Mouse (Mus musculus): Measurements from ENCODE around the gene Edem2. TPM values are rescaled to one million over a fixed set of nuclear protein-coding genes. Genes with fewer than 3 reads are reported as not detected.
"Not testable (repeated sequence)": the region's sequence is repeated elsewhere in the genome, so short reads cannot be mapped to it uniquely, and the experiment has no call there.

Gene Edem2
- total RNA-seq, 2 experiments from 2014 or later = 42.3 to 46.9 TPM

- no peak for DNase-seq
These were observed 7.7 kb upstream of the Edem2 start for GRCm38 (mm10) chr2:155736936-155737335.

GRCm38 (mm10) chr2:155735766-155736165 lies 6.5 kb upstream of the Edem2 start, which contains the start of gene Gm17581:
Gene Gm17581 (minus strand): TSS chr2:155735866.
- not testable (repeated sequence) for DNase-seq

DNA sequence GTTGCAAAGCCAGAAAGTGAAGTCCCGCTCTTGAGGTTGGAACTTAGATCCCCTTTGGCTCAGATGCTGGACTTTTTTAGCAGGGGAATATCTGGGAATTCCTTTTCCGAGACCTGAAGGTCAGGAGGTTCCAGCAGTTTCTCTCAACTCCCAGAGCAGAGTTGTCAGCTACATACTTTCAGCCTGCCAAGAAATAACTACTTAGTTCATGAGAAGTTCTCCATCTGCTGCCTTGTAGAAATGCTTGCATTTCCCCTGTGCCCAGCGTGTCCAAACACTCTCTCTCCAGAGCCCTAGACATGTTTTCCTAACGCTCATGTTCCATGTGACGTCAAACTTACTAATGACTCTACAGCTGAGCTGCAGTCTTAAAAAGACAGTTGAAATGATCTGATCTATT lies 5.8 kb upstream of the Edem2 start:
- no peak for DNase-seq

GRCm38 (mm10) chr2:155728742-155729141 lies 533 bp downstream of the Edem2 start:
- no peak for DNase-seq

GRCm38 (mm10) chr2:155727764-155728395 lies 1.4 kb downstream of the Edem2 start:
- no peak for DNase-seq

- no peak for DNase-seq
These were observed 3.0 kb downstream of the Edem2 start for GRCm38 (mm10) chr2:155726302-155726701.

DNA sequence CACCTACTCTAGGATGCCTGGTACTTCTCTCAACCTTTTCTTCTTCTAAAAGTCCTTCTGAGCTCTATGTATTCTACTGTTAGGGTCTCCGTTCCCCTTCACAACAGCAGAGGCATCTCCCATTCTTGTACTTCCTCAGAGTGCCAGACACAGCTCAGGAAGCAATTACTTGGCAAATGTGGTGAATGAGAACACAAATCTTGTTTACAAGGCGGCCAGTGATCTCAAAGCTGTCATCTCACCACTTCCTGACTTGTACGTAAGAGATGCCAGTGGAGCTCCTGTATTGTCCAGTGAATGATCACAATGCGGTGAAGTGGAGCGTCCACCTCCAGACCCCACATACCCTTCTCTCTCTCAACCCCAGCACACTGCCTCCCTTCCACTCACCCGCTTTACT lies 4.7 kb downstream of the Edem2 start:
- DNase-seq = no peak

DNA sequence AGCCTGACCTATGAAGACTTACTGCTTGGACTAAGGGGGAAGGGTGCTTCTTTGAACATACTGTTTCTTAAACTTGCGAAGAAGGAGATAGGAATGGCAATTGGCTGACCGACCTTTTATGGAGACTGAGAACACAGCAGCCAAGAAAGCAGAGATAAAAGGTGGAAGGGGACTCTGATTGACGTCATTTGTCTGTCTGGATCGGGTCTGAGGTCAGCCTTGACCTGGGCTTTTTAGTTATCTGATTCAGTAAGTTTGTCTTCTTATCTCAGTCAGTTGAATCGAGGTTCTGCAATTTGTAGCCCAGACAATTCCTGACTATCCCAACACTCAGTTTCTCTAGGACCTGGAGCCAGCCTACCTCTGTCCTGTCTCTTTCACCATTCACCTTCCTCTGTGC lies 5.2 kb downstream of the Edem2 start:
- no peak for DNase-seq

DNA sequence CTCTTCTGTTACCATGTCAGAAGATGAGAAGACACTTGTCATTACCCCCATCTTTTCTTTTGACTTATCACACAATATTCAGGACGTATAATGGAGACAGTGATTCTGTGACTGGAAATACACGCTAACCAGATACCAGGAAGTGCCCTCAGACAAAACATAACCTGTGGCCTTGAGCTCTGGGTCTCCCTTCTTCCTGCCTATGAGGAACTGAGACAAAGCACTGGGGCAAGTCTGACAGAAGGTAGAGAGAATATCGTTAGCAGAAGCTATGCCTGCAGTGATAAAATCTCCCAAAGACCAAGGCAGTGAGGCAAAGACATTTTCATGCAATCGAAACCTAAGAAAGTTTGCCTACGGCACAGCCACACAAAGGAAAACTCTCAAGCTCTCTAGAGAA lies 8.7 kb downstream of the Edem2 start:
- no peak for DNase-seq

GRCm38 (mm10) chr2:155717082-155717990 lies 11.9 kb downstream of the Edem2 start:
- no peak for DNase-seq

- no peak for DNase-seq
These were observed 18.7 kb downstream of the Edem2 start for GRCm38 (mm10) chr2:155710557-155710956.

- peak; percentile 68 to 77 for DNase-seq
These were observed 22.0 kb downstream of the Edem2 start for GRCm38 (mm10) chr2:155707251-155707650.

GRCm38 (mm10) chr2:155703630-155704029 lies 25.6 kb downstream of the Edem2 start:
- peak in 1 of 2 experiments; percentile 37 for DNase-seq

DNA sequence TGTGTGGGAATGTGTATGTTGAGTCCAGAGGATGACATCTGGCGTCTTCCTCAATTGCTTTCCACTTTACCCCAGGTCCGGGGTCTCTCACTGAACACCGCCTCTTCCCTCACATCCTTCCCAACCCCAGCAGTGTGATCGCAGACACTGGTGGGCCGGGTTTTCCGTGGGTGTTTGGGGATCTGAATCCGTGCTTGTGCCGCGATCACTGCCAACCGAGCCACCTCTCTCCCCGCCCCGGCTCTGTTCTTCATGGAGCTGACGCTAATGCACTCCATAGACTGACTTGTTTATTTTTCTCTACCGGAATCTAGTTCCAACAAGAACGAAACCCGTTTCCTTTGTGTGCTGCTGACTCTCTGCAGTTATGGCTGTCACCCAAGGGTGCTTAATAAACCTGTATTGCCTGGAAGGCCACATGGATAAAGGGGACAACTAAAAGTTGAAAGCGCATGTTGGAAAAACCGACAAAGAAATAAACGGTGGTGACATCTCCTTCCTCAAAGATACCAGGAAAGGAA lies 27.8 kb downstream of the Edem2 start:
- DNase-seq = no peak

- DNase-seq = not testable (repeated sequence)
These were observed 30.8 kb downstream of the Edem2 start for GRCm38 (mm10) chr2:155698443-155698842.

- no peak for DNase-seq
These were observed 32.4 kb downstream of the Edem2 start for GRCm38 (mm10) chr2:155696851-155697250.

DNA sequence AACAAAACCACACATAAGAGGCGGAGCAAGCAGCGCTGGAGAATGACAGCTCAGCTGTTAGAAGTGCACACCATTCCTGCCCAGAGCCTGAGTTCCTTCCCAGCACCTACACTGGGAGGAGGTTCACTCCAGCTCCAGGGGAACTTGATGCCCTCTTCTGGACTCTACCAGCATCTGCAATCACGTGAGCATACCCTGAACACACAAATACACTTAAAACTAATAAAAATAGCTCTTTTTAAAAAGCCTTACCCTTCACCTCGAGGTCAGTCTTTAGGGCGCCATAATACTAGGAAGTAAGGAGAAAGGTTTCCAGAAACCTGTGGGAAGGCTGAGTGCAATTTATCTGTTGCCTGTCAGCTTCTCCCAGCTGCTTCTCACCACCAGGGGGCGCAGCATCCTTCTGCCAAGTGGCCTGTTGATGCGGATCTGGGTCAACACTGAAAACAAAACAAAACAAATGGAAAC lies 33.1 kb downstream of the Edem2 start:
- DNase-seq = peak; percentile 92 to 95

DNA sequence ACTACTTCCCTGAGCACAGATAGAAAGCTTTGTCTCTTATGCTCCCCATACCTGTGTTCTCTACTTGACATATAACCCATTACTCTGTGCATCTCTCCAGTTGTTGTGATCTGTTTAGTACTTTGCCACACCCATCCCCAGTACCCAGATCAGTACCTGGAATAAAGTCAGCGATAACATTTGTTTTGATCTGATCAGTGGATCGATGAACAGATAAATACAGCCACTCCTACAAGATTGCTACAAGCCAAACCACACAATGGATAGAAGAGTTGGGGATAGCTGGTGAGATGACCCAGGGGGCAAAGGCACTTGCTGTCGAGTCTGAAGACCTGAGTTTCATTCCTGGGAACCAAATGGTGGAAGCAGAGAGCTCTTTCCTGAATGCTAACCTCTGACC lies 34.0 kb downstream of the Edem2 start:
- no peak for DNase-seq

DNA sequence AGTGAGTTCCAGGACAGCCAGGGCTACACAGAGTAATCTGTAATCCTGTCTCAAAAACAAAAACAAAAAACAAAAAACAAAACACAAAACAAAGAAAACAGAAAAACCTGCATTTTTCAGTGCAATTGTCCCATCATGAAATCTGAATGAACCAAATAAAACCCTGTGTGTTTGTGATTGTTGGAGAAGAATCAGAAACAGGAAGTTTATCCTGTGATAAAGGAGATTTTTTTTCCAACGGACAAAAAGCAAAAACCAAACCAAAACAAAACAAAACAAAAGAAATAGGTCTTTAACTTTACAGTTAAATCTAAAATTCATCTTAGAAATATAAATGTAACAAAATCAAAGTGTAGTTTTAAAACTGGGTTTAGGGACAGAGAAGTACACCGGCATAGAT lies 34.7 kb downstream of the Edem2 start:
- no peak for DNase-seq

- DNase-seq = no peak
These were observed 36.1 kb downstream of the Edem2 start for GRCm38 (mm10) chr2:155693136-155693535.

GRCm38 (mm10) chr2:155691723-155692493 lies 37.4 kb downstream of the Edem2 start, which contains the start of gene Trpc4ap:
Gene Trpc4ap (minus strand): TSS chr2:155692384.
- DNase-seq = peak; percentile 96

GRCm38 (mm10) chr2:155691336-155691722 lies 37.9 kb downstream of the Edem2 start:
- no peak for DNase-seq
